Mouse (Mus musculus) stomach, postnatal 0 days (tissue): ENCODE results near the gene Cdk4.

ENCODE experiments used
- CTCF ChIP-seq: IDR thresholded peaks from 2 replicates; pipeline ENCODE4 v1.5.1; 2016; ENCODE audit warnings: antibody characterized with exemption, low read depth, mild to moderate bottlenecking, moderate library complexity
- EP300 ChIP-seq: optimal IDR thresholded peaks from 2 replicates; pipeline ENCODE3; 2016; ENCODE audit warnings: antibody characterized with exemption

- TF ChIP-seq EP300 (no peak), CTCF (no peak)
Observed at GRCm38 (mm10) chr10:127107563-127108261, 44.4 kb downstream of the Cdk4 start.
